Mouse (Mus musculus) bone marrow, adult 2 months (tissue): ENCODE measurements around the gene Rps6kb2.

Experiments
- CTCF ChIP-seq: fragments of 200-500 bp; IDR thresholded peaks from 2 replicates; pipeline ENCODE4 v1.5.1; 2011; ENCODE audit warnings: low read length, control low read depth; ENCODE audit not compliant: control insufficient read depth, insufficient read depth
- POLR2A ChIP-seq: fragments of 200-500 bp; IDR thresholded peaks from 2 replicates; pipeline ENCODE4 v1.6.1; 2011; ENCODE audit warnings: low read depth, mild to moderate bottlenecking, control low read depth, low read length, borderline replicate concordance; ENCODE audit not compliant: control insufficient read depth

- no peak for TF ChIP-seq CTCF
- TF ChIP-seq POLR2A: peak; percentile 73
These were observed 8.5 kb downstream of the Rps6kb2 start for GRCm38 (mm10) chr19:4154437-4155222.
